Mouse (Mus musculus) B cell, adult 62 days (primary cell): ENCODE measurements around the gene Dlk2. TPM values are rescaled to one million over a fixed set of nuclear protein-coding genes. Genes with fewer than 3 reads are reported as not detected.

Experiments used
- total RNA-seq: library from RNA; stranded (reverse); gene quantifications from 4 replicates; pipeline ENCODE4 v1.2.4, GENCODE M21; 2023

Dlk2 gene
- total RNA-seq = not detected in 4 replicates

DNA sequence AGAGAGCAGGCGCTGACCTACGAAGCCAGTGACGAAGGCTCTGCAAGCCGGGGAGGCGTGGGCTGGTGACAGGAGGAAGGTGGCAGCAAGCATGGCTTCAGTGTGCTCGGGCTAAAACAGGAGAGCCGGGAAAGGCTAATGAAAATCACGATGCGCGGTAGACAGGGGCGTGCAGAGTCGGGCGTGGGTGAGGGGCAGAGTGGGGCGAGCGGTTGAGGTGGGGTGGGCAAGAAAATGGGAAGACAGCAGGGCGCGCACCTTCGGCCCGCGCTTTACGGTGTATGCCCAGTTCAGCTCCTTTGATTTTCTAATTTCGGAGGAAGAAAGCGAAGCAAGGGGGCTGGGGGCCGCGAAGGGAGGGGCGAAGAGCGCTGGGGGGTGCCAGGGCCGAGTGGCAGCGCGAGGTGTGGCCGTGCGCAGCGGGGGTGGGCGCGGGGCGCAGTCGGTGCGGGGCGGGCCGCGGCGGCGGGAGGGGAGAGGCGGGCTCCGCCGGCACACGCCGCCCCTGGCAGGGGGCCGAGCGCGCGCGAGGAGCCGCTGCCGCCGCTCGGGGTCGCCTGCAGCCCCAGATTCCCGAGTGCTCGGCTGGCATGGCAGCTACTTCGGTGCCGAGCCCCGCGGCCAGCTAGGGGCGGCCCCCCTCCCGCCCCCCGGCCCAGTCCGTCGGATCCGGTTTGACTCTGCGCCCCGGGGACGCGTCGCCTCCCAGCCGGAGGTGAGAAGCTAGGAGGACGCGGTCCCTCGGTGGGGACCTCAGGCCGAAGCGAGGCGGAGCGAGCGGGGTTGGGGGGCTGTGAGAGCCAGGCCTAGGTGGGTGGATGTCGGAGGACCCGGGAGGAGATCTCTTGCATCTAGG, at the start of gene Dlk2:
Gene Dlk2 (plus strand): TSS at position 58 of the 856 bp plus-strand sequence.

GRCm38 (mm10) chr17:46247512-46248188, 49.6 kb upstream of the Dlk2 start, which contains the start of the genes Polr1c and Yipf3:
Gene Polr1c, minus strand, starts transcription at chr17:46248054.
Gene Yipf3, plus strand, starts transcription at chr17:46248080.

DNA sequence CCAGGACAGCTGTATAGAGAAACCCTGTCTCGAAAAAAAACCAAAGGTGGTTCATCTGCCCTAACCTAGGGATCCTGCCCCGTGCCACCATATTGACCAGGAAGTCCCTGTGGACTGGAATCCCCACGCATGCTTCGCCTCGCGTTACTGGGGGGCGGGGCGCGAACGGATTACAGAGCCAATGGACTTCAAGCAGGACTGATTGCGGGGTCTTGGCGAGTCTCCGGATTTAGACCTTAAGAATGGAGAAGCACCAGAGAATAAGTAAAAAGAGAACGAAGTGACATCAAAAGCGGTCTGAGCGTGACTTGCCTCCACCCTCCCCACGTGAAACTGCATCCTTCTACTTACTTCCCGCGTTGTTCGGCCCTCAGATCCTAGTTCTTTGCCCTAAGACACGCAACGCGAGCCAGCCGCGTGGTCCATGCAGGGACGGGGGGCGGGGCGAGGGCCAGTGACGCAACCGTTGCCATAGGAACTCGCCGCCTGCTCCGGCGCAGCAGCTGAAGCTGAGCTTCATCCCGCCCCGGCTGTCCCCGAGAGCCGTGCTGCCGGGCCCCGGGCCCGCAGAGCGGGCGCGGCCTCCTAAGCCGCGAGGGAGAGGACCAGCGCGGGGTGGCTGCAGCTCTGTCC, 43.7 kb upstream of the Dlk2 start, which contains the start of gene Lrrc73:
Gene Lrrc73 (plus strand): TSS at position 80 of the 633 bp plus-strand sequence.

GRCm38 (mm10) chr17:46282483-46283123, 14.6 kb upstream of the Dlk2 start, which contains the start of gene Tjap1:
Gene Tjap1, minus strand, starts transcription at chr17:46283026.

DNA sequence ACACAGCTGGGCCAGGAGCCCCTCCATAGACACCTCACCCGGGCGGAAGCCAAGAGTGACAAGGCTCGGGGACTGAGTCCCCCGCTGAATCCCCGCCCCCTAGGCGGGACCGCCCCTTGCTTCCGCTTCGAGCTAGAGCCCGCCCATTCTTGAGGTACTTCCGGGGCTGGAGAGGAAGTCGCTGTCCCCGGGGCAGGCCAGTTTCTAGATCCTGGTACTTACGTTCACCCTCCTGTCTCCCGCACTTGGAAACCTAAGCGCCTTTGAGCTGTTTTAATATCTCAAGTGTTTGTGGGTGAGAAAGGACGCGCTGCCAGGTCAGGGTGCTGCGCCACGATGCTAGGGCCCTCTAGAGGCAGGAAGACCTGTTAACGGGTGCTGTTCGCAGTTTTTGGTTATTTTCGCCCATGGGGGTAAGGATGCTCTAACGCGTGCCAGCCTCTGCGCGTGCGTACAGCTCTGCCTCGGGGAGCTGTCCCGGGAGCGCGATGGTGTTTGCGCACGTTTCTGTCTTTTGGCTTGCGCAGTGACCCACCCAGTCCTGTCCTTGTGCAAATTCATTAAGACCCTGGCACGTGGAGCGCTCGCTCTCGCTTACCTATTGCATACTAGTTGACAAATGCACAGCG, 30.8 kb downstream of the Dlk2 start, which contains the start of gene Abcc10:
Gene Abcc10 (minus strand): TSS at position 447 of the 629 bp plus-strand sequence.

Other genes with a start within 250 kb of the Dlk2 start
- 52.9 to 66.7 TPM (median 57.6 TPM) in 4 replicates for gene Mrps18a, start 186.4 kb upstream of the Dlk2 start, total RNA-seq
- gene Rsph9, start 153.2 kb upstream of the Dlk2 start, total RNA-seq = 1.6 to 1.7 TPM in 2 of 4 replicates, not detected in the others
- gene Mad2l1bp, start 143.9 kb upstream of the Dlk2 start, total RNA-seq = 18.8 to 22.1 TPM (median 20.9 TPM) in 4 replicates
- gene Gtpbp2, start 136.4 kb upstream of the Dlk2 start, total RNA-seq = 232 to 241 TPM (median 233 TPM) in 4 replicates
- 14.4 to 16.3 TPM (median 14.7 TPM) in 4 replicates for gene Polh, start 94.8 kb upstream of the Dlk2 start, total RNA-seq
- 37.8 to 40.5 TPM (median 38.7 TPM) in 4 replicates for gene Xpo5, start 94.6 kb upstream of the Dlk2 start, total RNA-seq
- gene Polr1c, start 49.4 kb upstream of the Dlk2 start, total RNA-seq = 59.6 to 66.5 TPM (median 65.0 TPM) in 4 replicates
- gene Yipf3, start 49.3 kb upstream of the Dlk2 start, total RNA-seq = 66.9 to 83.2 TPM (median 75.1 TPM) in 4 replicates
- gene Lrrc73, start 43.9 kb upstream of the Dlk2 start, total RNA-seq = 2.3 to 3.3 TPM (median 2.5 TPM) in 4 replicates
- 60.0 to 64.7 TPM (median 61.1 TPM) in 4 replicates for gene Tjap1, start 14.4 kb upstream of the Dlk2 start, total RNA-seq
- 12.8 to 15.0 TPM (median 13.7 TPM) in 4 replicates for gene Abcc10, start 30.9 kb downstream of the Dlk2 start, total RNA-seq
- gene Zfp318, start 86.3 kb downstream of the Dlk2 start, total RNA-seq = 259 to 291 TPM (median 274 TPM) in 4 replicates
- gene Crip3, start 131.5 kb downstream of the Dlk2 start, total RNA-seq = 4.3 to 7.2 TPM (median 5.3 TPM) in 4 replicates
- not detected in 4 replicates for gene Slc22a7, start 141.0 kb downstream of the Dlk2 start, total RNA-seq
- 3.0 to 4.2 TPM (median 3.5 TPM) in 4 replicates for gene Ttbk1, start 190.3 kb downstream of the Dlk2 start, total RNA-seq
- gene Dnph1, start 199.3 kb downstream of the Dlk2 start, total RNA-seq = 0.83 TPM in 1 of 4 replicates, not detected in the others
- gene Cul9, start 249.0 kb downstream of the Dlk2 start, total RNA-seq = 16.7 to 18.7 TPM (median 17.0 TPM) in 4 replicates